Mouse (Mus musculus): ENCODE measurements at regions not wholly inside any gene's neighbourhood (a gene's known extent, or its start where the extent isn't known, plus 50 kb on each side); places are given as distances from the start of the nearest gene placed in this dataset.

GRCm38 (mm10) chr11:18151788-18152563 is 198.3 kb upstream of the Etaa1 start:
- peak overlapping the region; percentile 59 for H3K27ac ChIP-seq (ENCODE audit: low read length)
- H3K4me2 ChIP-seq (ENCODE audit: low read depth, low read length): no peak overlapping the region
- H3K4me1 ChIP-seq (replicated peaks; ENCODE audit: control insufficient read depth, insufficient read depth, low read length): peaks cover 8% of the 10 kb centered on the region
- no peak overlapping the region for H3K4me3 ChIP-seq (ENCODE audit: low read length)
- H3K27me3 ChIP-seq (ENCODE audit: control insufficient read depth, insufficient read depth, low read depth, low read length): no peaks in the 10 kb centered on the region
- WGBS: 8% methylated on average over 6 of the region's 6 CpGs
- H3K9ac ChIP-seq (ENCODE audit: low read length): 0 out of 2 replicates have a peak overlapping the region, but pooled peaks have one; percentile 3
- no peaks in the 10 kb centered on the region for H3K36me3 ChIP-seq (ENCODE audit: control insufficient read depth, insufficient read depth, low read length)
- H3K9me3 ChIP-seq (ENCODE audit: control insufficient read depth, low read length): no peaks in the 10 kb centered on the region
- peak; percentile 90 for ATAC-seq (ENCODE audit: low read depth)

GRCm38 (mm10) chr11:18151369-18151768 is 197.7 kb upstream of the Etaa1 start:
- no peak overlapping the region for H3K27ac ChIP-seq (ENCODE audit: low read length)
- no peak overlapping the region for H3K4me2 ChIP-seq (ENCODE audit: low read depth, low read length)
- peaks cover 4% of the 10 kb centered on the region for H3K4me1 ChIP-seq (replicated peaks; ENCODE audit: control insufficient read depth, insufficient read depth, low read length)
- WGBS: 45% methylated on average over 4 of the region's 4 CpGs
- H3K9ac ChIP-seq (ENCODE audit: low read length): no peak overlapping the region
- H3K9me3 ChIP-seq (ENCODE audit: control insufficient read depth, low read length): no peaks in the 10 kb centered on the region
- no peaks in the 10 kb centered on the region for H3K36me3 ChIP-seq (ENCODE audit: control insufficient read depth, insufficient read depth, low read length)
- peak; percentile 80 for ATAC-seq (ENCODE audit: low read depth)
- no peak overlapping the region for H3K4me3 ChIP-seq (ENCODE audit: low read length)
- H3K27me3 ChIP-seq (ENCODE audit: control insufficient read depth, insufficient read depth, low read depth, low read length): no peaks in the 10 kb centered on the region

GRCm38 (mm10) chr11:18127488-18127887 is 173.8 kb upstream of the Etaa1 start:
- Histone ChIP-seq H3K4me1 (replicated peaks; ENCODE audit: control insufficient read depth, insufficient read depth, low read length) (no peaks in the 10 kb centered on the region), H3K4me2 (ENCODE audit: low read depth, low read length) (no peak overlapping the region), H3K4me3 (ENCODE audit: low read length) (no peak overlapping the region), H3K9ac (ENCODE audit: low read length) (no peak overlapping the region), H3K27ac (ENCODE audit: low read length) (no peak overlapping the region), H3K36me3 (ENCODE audit: control insufficient read depth, insufficient read depth, low read length) (no peaks in the 10 kb centered on the region), H3K9me3 (ENCODE audit: control insufficient read depth, low read length) (no peaks in the 10 kb centered on the region), H3K27me3 (ENCODE audit: control insufficient read depth, insufficient read depth, low read depth, low read length) (no peaks in the 10 kb centered on the region)
- ATAC-seq (ENCODE audit: low read depth): no peak
- WGBS: 83% methylated on average over 5 of the region's 5 CpGs

- WGBS: 65% methylated on average over 6 of the region's 6 CpGs
- Histone ChIP-seq H3K4me2 (ENCODE audit: low read depth, low read length) (no peak overlapping the region), H3K27ac (ENCODE audit: low read length) (no peak overlapping the region), H3K4me1 (replicated peaks; ENCODE audit: control insufficient read depth, insufficient read depth, low read length) (no peaks in the 10 kb centered on the region), H3K36me3 (ENCODE audit: control insufficient read depth, insufficient read depth, low read length) (no peaks in the 10 kb centered on the region), H3K27me3 (ENCODE audit: control insufficient read depth, insufficient read depth, low read depth, low read length) (no peaks in the 10 kb centered on the region), H3K9ac (ENCODE audit: low read length) (no peak overlapping the region), H3K9me3 (ENCODE audit: control insufficient read depth, low read length) (no peaks in the 10 kb centered on the region), H3K4me3 (ENCODE audit: low read length) (no peak overlapping the region)
- no peak for ATAC-seq (ENCODE audit: low read depth)
Observed at GRCm38 (mm10) chr11:18123031-18123430, 169.4 kb upstream of the Etaa1 start.

- H3K27me3 ChIP-seq (ENCODE audit: control insufficient read depth, insufficient read depth, low read depth, low read length): no peaks in the 10 kb centered on the region
Observed at GRCm38 (mm10) chr11:18122616-18123015, 168.9 kb upstream of the Etaa1 start.

GRCm38 (mm10) chr11:18115693-18116450 is 162.2 kb upstream of the Etaa1 start:
- H3K9ac ChIP-seq (ENCODE audit: low read length): no peak overlapping the region
- no peaks in the 10 kb centered on the region for H3K36me3 ChIP-seq (ENCODE audit: control insufficient read depth, insufficient read depth, low read length)
- H3K4me1 ChIP-seq (replicated peaks; ENCODE audit: control insufficient read depth, insufficient read depth, low read length): 0 out of 2 replicates have a peak, but pooled peaks cover 3% of the 10 kb centered on the region
- H3K9me3 ChIP-seq (ENCODE audit: control insufficient read depth, low read length): no peaks in the 10 kb centered on the region
- no peak overlapping the region for H3K4me2 ChIP-seq (ENCODE audit: low read depth, low read length)
- H3K4me3 ChIP-seq (ENCODE audit: low read length): no peak overlapping the region
- no peaks in the 10 kb centered on the region for H3K27me3 ChIP-seq (ENCODE audit: control insufficient read depth, insufficient read depth, low read depth, low read length)
- peak overlapping the region; percentile 27; the same call in 1 of the 2 replicates for H3K27ac ChIP-seq (ENCODE audit: low read length)
- 42% methylated on average over 9 of the region's 9 CpGs for WGBS
- peak; percentile 90 for ATAC-seq (ENCODE audit: low read depth)

More at GRCm38 (mm10) chr11:18122616-18123015, 168.9 kb upstream of the Etaa1 start:
- Histone ChIP-seq H3K36me3 (ENCODE audit: control insufficient read depth, insufficient read depth, low read length) (no peaks in the 10 kb centered on the region), H3K4me2 (ENCODE audit: low read depth, low read length) (no peak overlapping the region), H3K9me3 (ENCODE audit: control insufficient read depth, low read length) (no peaks in the 10 kb centered on the region), H3K4me3 (ENCODE audit: low read length) (no peak overlapping the region), H3K9ac (ENCODE audit: low read length) (no peak overlapping the region), H3K4me1 (replicated peaks; ENCODE audit: control insufficient read depth, insufficient read depth, low read length) (no peaks in the 10 kb centered on the region), H3K27ac (ENCODE audit: low read length) (no peak overlapping the region)
- WGBS: 25% methylated on average over 2 of the region's 2 CpGs
- no peak for ATAC-seq (ENCODE audit: low read depth)

GRCm38 (mm10) chr11:18102841-18103240 is 149.2 kb upstream of the Etaa1 start:
- Histone ChIP-seq H3K36me3 (ENCODE audit: control insufficient read depth, insufficient read depth, low read length) (no peaks in the 10 kb centered on the region), H3K27ac (ENCODE audit: low read length) (no peak overlapping the region), H3K4me1 (replicated peaks; ENCODE audit: control insufficient read depth, insufficient read depth, low read length) (no peaks in the 10 kb centered on the region), H3K9me3 (ENCODE audit: control insufficient read depth, low read length) (no peaks in the 10 kb centered on the region), H3K4me3 (ENCODE audit: low read length) (no peak overlapping the region), H3K4me2 (ENCODE audit: low read depth, low read length) (no peak overlapping the region), H3K27me3 (ENCODE audit: control insufficient read depth, insufficient read depth, low read depth, low read length) (no peaks in the 10 kb centered on the region), H3K9ac (ENCODE audit: low read length) (no peak overlapping the region)
- 70% methylated on average over 3 of the region's 3 CpGs for WGBS
- ATAC-seq (ENCODE audit: low read depth): no peak

- Histone ChIP-seq H3K4me1 (replicated peaks; ENCODE audit: control insufficient read depth, insufficient read depth, low read length) (no peaks in the 10 kb centered on the region), H3K36me3 (ENCODE audit: control insufficient read depth, insufficient read depth, low read length) (no peaks in the 10 kb centered on the region), H3K4me3 (ENCODE audit: low read length) (no peak overlapping the region), H3K9me3 (ENCODE audit: control insufficient read depth, low read length) (no peaks in the 10 kb centered on the region), H3K4me2 (ENCODE audit: low read depth, low read length) (no peak overlapping the region), H3K27me3 (ENCODE audit: control insufficient read depth, insufficient read depth, low read depth, low read length) (no peaks in the 10 kb centered on the region), H3K9ac (ENCODE audit: low read length) (no peak overlapping the region), H3K27ac (ENCODE audit: low read length) (no peak overlapping the region)
- no peak for ATAC-seq (ENCODE audit: low read depth)
- 65% methylated on average over 4 of the region's 4 CpGs for WGBS
Observed at GRCm38 (mm10) chr11:18075840-18076435, 122.3 kb upstream of the Etaa1 start.
